Mouse (Mus musculus) Patski (cell line): ENCODE measurements around the gene Cpeb3. TPM values are rescaled to one million over a fixed set of nuclear protein-coding genes. Genes with fewer than 3 reads are reported as not detected.
A peak's percentile ranks its signal among the peaks of the same experiment; 100 is the strongest.

Experiments
- ATAC-seq: fragments of 100-300 bp; one replicate; pipeline ENCODE4 v1.8.0; 2021
- CTCF ChIA-PET: fragments of 350-600 bp; sonication (Branson Sonifier 250); formaldehyde crosslinking; loops from one replicate; lab custom pipeline; 2022; ENCODE audit warnings: inconsistent platforms; lab: Charles Lee
- POLR2A ChIA-PET: fragments of 350-600 bp; sonication (Branson Sonifier 250); formaldehyde crosslinking; loops from one replicate; lab custom pipeline; 2022; ENCODE audit warnings: antibody characterized with exemption, inconsistent platforms; lab: Charles Lee
- DNase-seq: peaks from one replicate; pipeline ENCODE4 v3.0.0-alpha.2; 2011; ENCODE audit warnings: low read depth, low spot score
- H3K27me3 ChIP-seq: fragments of 371-371 bp; one replicate; pipeline ENCODE4 v1.5.1; 2021
- CTCF ChIP-seq: fragments of 100-300 bp; IDR thresholded peaks from one replicate; pipeline ENCODE4 v1.5.1; 2021
- in situ Hi-C: fragments of 300-500 bp; cut with MboI; formaldehyde crosslinking; loops from 3 replicates; pipeline ENCODE4 v1.11.1; 2018; ENCODE audit warnings: low pct_unique_long_range_greater_than_20kb, mixed read lengths
- polyA plus RNA-seq: library from polyadenylated mRNA; unstranded; gene quantifications from one replicate; pipeline ENCODE4 v1.2.3, GENCODE M21; 2021

Cpeb3 gene
- polyA plus RNA-seq, 1 experiment from 2014 or later = 8.9 TPM

DNA sequence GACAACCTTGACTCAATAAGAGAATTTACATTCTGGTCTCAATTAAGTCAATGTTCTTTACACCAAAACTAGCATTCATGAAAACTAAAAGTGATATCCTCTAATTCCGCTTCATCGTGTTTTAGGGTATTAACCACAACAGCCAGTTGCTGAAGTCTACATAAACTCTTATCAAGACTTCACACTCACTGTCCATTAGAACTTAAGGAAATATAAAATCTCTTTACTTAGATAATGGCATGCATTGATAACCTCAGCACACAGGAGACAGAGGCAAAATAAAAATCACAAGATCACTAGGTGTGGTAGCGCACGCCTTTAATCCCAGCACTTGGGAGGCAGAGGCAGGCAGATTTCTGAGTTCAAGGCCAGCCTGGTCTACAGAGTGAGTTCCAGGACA, 79.9 kb downstream of the Cpeb3 start:
- ChIA-PET CTCF (interaction anchor here (2.0 kb wide), 1 partner anchor 10 kb away, joined by 8 read pairs; no protein-coding TSS in a partner anchor), POLR2A (no interaction called here)
- no peak for TF ChIP-seq CTCF
- no peaks in the 10 kb centered on the region for H3K27me3 ChIP-seq
- no peak for ATAC-seq
- DNase-seq = no peak
- in situ Hi-C loops = no loop called here

GRCm38 (mm10) chr19:37127018-37127567, 81.3 kb downstream of the Cpeb3 start:
- no peak for DNase-seq
- POLR2A ChIA-PET = interaction anchor here (0.8 kb wide), 1 partner anchor 9 kb away, joined by 4 read pairs; no protein-coding TSS in a partner anchor

DNA sequence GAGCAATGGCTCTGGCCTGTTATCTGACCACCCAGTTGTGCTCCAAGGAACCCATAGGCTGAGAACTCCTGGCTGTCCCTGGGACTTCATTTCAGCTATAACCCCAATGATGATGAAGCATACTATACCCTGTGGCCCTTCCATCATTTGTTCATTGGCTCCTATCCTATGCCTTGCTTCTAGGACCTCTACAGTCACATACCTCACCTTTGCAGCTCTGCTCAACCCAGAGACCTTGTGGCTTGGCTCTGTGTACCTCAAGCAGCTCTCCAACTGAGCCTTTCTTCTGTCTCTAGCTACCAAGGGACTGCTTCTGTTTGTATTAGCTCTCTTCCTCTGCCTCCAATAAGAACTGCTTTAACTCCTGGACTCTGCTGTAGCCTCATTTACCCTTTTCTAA, 83.4 kb downstream of the Cpeb3 start:
- CTCF ChIA-PET = no interaction called here
- no peak for ATAC-seq
- in situ Hi-C loops = no loop called here
- no peak for DNase-seq
- no peaks in the 10 kb centered on the region for H3K27me3 ChIP-seq
- POLR2A ChIA-PET = no interaction called here
- TF ChIP-seq CTCF = no peak

More at GRCm38 (mm10) chr19:37127018-37127567, 81.3 kb downstream of the Cpeb3 start:
- in situ Hi-C loops = no loop called here
- TF ChIP-seq CTCF = no peak
- ATAC-seq = no peak
- CTCF ChIA-PET = interaction anchor here (1.2 to 2.0 kb wide), 2 partner anchors 8 to 14 kb away, joined by 3 to 8 read pairs; no protein-coding TSS in a partner anchor
- H3K27me3 ChIP-seq = no peaks in the 10 kb centered on the region

- ChIA-PET CTCF (interaction anchor here (2.9 kb wide), 1 partner anchor 8 kb away, joined by 8 read pairs; no protein-coding TSS in a partner anchor), POLR2A (interaction anchor here (1.1 kb wide), 1 partner anchor 8 kb away, joined by 4 read pairs; no protein-coding TSS in a partner anchor)
- DNase-seq = no peak
- no peak for TF ChIP-seq CTCF
- no peak for ATAC-seq
- no peaks in the 10 kb centered on the region for H3K27me3 ChIP-seq
- in situ Hi-C loops = no loop called here
Measured at GRCm38 (mm10) chr19:37119281-37119680, 89.1 kb downstream of the Cpeb3 start.

GRCm38 (mm10) chr19:37115824-37116223, 92.6 kb downstream of the Cpeb3 start:
- POLR2A ChIA-PET = interaction anchor here (0.9 kb wide), 1 partner anchor 48 kb away, joined by 3 read pairs; no protein-coding TSS in a partner anchor
- H3K27me3 ChIP-seq = no peaks in the 10 kb centered on the region
- ATAC-seq = no peak
- TF ChIP-seq CTCF = no peak
- in situ Hi-C loops = no loop called here
- DNase-seq = no peak
- CTCF ChIA-PET = interaction anchor here (1.1 to 1.2 kb wide), 2 partner anchors 34 to 48 kb away, joined by 3 read pairs; no protein-coding TSS in a partner anchor

DNA sequence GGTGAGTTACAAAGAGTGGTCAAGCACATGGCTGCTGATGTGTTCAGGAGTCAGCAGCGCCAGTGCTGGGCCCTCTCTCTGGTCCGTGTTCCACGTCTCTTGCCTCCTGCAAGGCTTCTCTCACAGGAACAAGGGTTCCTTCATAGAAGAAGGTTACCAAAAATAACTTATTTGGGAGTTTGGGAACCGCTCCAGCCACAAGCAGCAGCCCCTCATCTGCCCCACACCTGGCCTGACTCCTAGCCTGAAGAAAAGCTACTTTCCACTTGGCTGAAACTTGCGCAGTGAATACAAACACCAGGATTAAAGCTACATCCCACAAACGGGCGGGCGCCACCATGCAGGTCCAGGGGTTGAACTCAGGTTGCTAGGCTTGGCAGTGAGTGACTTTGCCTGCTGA, 93.0 kb downstream of the Cpeb3 start:
- DNase-seq (no peak), ATAC-seq (no peak)
- CTCF ChIA-PET = interaction anchor here (1.1 to 1.2 kb wide), 2 partner anchors 34 to 48 kb away, joined by 3 read pairs; no protein-coding TSS in a partner anchor
- in situ Hi-C loops = no loop called here
- POLR2A ChIA-PET = interaction anchor here (0.9 kb wide), 1 partner anchor 48 kb away, joined by 3 read pairs; no protein-coding TSS in a partner anchor
- no peak for TF ChIP-seq CTCF
- no peaks in the 10 kb centered on the region for H3K27me3 ChIP-seq

DNA sequence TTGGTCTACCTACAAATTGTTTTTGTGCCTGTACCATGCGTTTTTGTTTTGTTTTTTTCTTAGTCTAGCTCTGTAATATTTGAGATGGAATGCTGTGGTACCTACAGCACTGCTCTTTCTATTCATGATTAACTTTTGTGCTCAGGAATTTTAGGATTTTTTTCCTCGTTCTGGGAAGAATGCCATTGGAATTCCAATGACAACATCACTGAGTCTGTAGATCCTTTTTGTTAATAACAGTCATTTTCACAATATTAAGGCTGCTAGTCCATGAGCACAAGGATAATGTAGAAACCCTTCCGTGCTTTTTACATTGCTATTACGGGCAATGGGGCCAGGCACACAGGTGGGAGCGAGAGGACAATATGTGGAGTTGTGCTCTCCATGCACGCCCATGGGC, 96.6 kb downstream of the Cpeb3 start:
- DNase-seq (peak; percentile 56), ATAC-seq (peak; percentile 77)
- in situ Hi-C loops = no loop called here
- ChIA-PET CTCF (no interaction called here), POLR2A (interaction anchor here (1.0 kb wide), 1 partner anchor 11 kb away, joined by 5 read pairs; no protein-coding TSS in a partner anchor)
- H3K27me3 ChIP-seq = no peaks in the 10 kb centered on the region
- no peak for TF ChIP-seq CTCF

DNA sequence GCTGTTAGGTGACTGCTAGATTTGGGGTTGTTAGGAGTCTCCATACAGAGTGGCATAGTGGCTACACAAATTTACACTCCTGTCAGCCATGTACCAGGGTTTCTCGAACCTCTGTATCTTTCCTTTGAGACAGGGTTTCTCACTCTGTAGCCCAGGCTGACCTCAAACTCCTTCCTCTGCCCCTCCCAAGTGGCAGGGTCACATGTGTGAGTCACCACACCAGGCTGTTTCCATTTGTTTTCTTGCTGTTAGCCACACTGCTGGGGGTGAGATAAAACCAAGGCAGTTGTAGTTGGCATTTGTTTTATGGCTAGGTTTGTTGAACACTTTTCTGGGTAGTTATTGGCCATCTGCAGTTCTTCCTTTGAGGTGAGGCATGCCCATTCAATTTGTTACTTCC, 97.9 kb downstream of the Cpeb3 start:
- DNase-seq (no peak), ATAC-seq (no peak)
- no peaks in the 10 kb centered on the region for H3K27me3 ChIP-seq
- POLR2A ChIA-PET = no interaction called here
- no peak for TF ChIP-seq CTCF
- CTCF ChIA-PET = no interaction called here
- in situ Hi-C loops = no loop called here

DNA sequence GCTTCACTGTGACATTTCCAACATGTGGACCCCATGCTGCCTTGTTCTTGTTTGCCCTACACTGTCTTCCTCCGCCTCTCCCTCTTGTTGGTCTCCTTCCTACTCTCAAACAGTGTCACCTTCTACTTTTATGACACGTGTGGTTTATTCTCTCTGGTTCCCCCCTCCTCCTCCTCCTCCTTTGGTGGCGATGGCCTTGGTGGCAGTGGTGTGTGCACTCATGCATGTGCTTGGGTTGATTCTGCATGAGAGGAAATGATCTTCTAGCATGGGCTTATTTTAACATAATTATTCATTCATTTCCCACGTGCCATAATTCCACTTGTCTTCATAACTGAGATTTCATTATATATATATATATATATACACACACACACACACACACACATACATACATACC, 98.5 kb downstream of the Cpeb3 start:
- POLR2A ChIA-PET = interaction anchor here (0.6 kb wide), 1 partner anchor 180 kb away, joined by 3 read pairs; no protein-coding TSS in a partner anchor
- in situ Hi-C loops = no loop called here
- DNase-seq (no peak), ATAC-seq (no peak)
- no peak for TF ChIP-seq CTCF
- no peaks in the 10 kb centered on the region for H3K27me3 ChIP-seq
- CTCF ChIA-PET = no interaction called here

- ChIA-PET CTCF (no interaction called here), POLR2A (no interaction called here)
- no peaks in the 10 kb centered on the region for H3K27me3 ChIP-seq
- no peak for TF ChIP-seq CTCF
- in situ Hi-C loops = no loop called here
- no peak for ATAC-seq
- no peak for DNase-seq
Measured at GRCm38 (mm10) chr19:37100689-37101088, 107.7 kb downstream of the Cpeb3 start.

- TF ChIP-seq CTCF = no peak
- DNase-seq = no peak
- ChIA-PET CTCF (no interaction called here), POLR2A (interaction anchor here (0.9 kb wide), 1 partner anchor 8 kb away, joined by 3 read pairs; no protein-coding TSS in a partner anchor)
- in situ Hi-C loops = no loop called here
- no peaks in the 10 kb centered on the region for H3K27me3 ChIP-seq
- no peak for ATAC-seq
Measured at GRCm38 (mm10) chr19:37095666-37096330, 112.6 kb downstream of the Cpeb3 start.
